Mouse (Mus musculus) heart, embryonic 13.5 days (tissue): ENCODE data around the gene Anxa6. TPM values are rescaled to one million over a fixed set of nuclear protein-coding genes. Genes with fewer than 3 reads are reported as not detected.

Source experiments
- polyA plus RNA-seq: library from polyadenylated mRNA; unstranded; fragments of >200 nt; fragmentation: Nextera tagmentation; extraction: Ambion mirVana; gene quantifications from 2 replicates; pipeline ENCODE4 v1.2.1, GENCODE M21; 2015

The Anxa6 gene
- polyA plus RNA-seq, 1 experiment from 2014 or later, result 315 TPM

Other genes starting within 250 kb of the Anxa6 start
- 56.0 and 57.8 TPM in 2 replicates for gene Cdc42se2, start 245.8 kb downstream of the Anxa6 start, polyA plus RNA-seq
- gene Lyrm7, start 172.5 kb downstream of the Anxa6 start, polyA plus RNA-seq, result 12.2 and 17.2 TPM in 2 replicates
- gene Hint1, start 167.1 kb downstream of the Anxa6 start, polyA plus RNA-seq, result 637 and 710 TPM in 2 replicates
- gene Gpx3, start 131.0 kb downstream of the Anxa6 start, polyA plus RNA-seq, result 1,129 and 1,294 TPM in 2 replicates
- 18.6 and 21.2 TPM in 2 replicates for gene Tnip1, start 70.5 kb downstream of the Anxa6 start, polyA plus RNA-seq
- 18.8 and 20.8 TPM in 2 replicates for gene Ccdc69, start 44.7 kb upstream of the Anxa6 start, polyA plus RNA-seq
- 42.2 and 45.3 TPM in 2 replicates for gene Gm2a, start 64.7 kb upstream of the Anxa6 start, polyA plus RNA-seq
- gene Slc36a3, start 118.3 kb upstream of the Anxa6 start, polyA plus RNA-seq, result not detected in 2 replicates
- 2.9 and 4.3 TPM in 2 replicates for gene Slc36a2, start 151.6 kb upstream of the Anxa6 start, polyA plus RNA-seq
- gene Slc36a1, start 170.9 kb upstream of the Anxa6 start, polyA plus RNA-seq, result 0.88 and 1.0 TPM in 2 replicates